Mouse (Mus musculus): Measurements from ENCODE around the gene Tenm3. TPM values are rescaled to one million over a fixed set of nuclear protein-coding genes. Genes with fewer than 3 reads are reported as not detected.

The Tenm3 gene
- polyA plus RNA-seq, 2 experiments from 2014 or later: 0.22 TPM; not detected in 1

DNA sequence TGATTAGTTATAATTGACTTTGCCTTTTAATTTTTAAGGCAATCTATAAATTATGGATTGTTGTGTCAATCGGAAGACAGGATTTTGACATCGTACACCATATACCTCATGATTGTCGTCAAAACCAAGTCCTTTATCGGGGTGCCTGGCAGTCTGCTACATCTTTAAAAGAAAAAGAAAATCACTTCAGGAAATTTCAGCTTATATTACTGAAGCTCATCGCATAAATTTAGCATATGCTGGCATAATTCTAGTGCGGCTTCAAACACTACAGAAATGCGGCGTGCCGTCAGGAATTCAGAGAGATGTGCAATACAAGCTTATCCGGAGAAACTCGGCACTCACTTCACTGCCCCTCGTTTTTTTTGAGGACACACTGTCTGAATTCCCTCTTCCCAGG, 332.2 kb downstream of the Tenm3 start:
- no peak for ATAC-seq

DNA sequence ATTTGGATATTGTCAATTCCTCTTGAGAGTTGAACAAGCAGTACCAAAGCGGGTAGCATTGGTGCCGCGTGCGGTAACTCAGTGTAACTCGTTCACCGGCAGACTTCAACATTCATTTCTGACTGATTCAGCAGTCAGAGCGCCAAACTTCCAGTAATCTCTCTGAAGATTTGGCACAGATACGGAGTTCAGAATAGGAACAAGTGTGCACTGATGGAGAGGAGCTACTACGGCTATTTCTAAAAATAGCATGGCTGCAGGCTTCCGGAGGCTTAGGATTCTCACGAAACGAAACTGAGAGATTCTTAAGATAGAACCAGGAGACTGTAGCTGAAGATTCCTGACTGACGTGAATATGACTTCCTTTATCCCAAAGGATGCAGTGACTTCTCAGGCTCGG, 332.6 kb downstream of the Tenm3 start:
- ATAC-seq: no peak

DNA sequence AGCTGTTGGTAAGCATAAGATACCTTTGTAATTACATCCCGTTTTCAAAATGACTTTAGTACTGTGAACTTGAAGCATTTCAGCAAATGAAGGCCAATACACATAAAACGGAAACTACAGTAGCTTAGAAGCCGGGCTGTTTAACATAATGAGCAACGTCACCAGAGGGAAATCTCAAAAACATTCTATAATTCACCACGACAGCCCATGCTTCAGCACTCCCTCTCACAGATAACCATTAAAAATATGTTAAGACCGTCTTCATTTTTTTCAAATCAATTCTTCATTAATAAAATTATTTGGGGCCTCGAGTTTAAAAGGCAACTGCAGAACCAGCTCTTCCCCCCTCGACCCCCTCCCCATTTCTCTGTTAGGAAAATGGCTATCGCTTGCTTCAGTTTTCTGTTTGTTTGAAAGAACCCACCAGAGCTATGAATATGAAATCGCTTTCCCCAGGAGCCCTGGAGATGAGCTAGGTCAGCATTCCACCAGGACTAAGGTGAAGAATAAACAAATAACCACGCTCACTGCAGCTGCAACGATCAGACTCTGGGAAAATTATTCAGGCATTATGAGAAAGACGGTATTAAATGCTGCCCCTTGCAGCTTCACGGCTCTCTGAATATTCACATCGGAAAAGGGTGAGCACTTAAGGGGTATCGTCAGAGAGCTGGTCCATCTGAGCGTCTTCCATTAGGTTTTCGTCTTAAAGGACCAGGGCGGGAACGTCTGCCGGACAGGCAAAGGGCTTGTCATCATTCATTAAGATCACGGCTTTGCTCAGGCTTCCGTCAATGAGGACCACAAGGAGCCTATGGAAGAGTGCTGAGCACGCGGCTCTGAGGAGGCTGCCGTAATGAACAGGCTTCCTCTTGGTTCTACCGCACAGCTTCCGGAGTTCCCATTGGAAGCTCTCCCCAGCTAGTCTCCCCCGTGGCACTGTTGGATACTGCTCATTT, 334.8 kb downstream of the Tenm3 start:
- ATAC-seq: no peak

DNA sequence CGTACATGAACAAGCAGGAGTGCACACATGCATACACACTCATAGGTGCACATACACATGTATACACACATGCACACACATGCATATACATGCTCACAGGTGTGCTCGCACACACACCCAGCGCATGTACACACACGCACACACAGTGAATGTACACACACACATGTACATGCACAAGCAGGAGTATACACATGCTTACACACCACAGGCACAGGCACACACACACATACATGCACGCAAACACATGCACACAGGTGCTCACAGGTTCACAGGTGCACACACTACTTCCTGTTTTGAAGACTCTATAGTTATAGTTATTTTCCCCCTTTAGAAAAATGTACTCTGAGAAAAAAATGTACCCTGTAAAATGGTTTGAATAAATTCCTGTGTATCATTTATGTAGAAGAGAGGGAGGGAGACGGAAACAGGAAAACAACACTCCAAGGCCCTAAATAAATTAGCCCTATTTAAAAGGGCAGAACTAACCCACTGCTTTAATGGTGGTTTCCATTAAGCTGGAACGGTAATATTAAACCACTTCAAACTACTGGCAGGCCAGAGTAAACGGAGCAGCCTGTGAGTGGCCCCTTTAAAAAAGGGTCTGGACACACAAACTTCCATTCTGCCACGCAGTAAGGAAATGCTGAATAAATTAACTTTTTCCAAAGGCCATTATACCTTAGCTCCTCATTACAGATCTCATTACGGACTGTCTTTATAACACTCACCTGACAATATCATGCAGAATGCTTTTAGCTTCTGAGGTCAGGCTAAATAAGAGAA, 335.8 kb downstream of the Tenm3 start:
- no peak for ATAC-seq

DNA sequence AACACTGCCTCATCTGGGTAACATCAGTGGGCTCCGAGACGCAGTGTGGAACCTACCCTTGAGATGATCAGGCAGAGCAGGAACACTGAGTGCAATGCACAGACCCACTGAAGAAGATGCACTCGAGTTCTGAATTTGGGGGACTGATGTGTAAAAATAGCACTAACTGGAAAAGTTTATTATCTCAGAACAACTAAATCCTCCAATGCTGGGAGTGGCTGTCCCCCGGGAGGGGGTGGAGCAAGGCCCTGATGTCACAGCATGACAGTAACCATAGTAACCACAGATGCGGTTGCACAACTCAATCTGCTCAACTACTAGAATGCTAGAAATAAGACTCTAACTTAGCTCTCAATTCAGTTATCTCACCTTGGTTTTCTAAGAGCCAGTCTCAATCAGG, 351.3 kb downstream of the Tenm3 start:
- no peak for ATAC-seq

DNA sequence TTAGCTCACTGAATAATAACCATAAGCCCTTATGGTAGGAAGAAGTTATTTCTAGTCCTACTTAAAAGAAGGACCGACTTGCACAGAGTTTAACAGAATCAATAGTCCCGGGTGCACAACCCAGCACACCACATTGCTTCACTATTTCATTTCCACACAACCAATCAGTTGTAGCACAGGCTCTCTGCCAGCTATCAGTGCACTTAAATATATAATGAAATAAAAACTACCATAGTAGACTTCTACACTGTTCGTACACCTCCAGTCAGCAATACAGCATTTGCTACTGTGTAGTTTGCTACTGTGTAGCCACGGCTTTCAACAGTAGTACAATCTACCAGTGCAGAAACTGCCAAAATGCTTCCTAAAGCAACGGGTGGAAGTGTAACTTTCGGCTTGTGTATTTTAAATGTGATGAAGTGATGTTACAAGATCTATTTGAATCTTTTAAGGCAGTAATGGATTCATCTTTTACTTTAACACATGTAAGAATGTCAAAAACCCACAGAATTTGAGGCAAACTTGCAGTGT, 353.1 kb downstream of the Tenm3 start:
- no peak for ATAC-seq

DNA sequence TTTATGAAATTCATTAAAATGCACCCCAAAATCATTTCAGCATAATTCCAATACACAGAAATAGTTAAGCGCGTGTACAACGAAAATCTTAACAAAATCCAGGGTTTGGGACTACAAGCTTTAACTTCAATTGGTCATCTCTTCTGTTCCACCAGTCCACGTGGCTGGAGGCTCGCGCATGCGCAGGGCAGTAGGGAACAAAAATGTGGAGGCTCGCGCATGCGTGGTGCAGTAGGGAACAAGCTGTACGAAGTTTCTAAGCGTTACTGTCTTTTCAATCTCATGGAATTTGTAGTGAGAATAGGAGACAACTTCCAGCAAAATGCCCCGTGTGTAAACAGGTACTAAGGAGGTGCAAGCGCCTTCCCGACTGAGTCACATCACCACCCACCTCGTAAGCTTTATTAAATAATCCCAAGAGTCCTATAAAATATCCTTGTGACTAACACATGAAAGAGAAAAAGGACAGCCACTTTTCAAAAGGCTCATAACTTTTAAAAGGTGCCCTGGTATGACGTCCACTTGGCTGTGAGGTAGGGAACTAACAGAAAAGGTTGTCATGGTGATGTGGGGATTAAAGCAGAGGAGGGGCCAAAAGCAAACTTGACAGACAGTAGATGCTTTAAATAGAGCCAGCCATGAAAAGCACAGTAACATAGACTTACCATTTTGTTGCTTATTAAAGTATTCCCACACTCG, 353.7 kb downstream of the Tenm3 start:
- ATAC-seq: no peak

DNA sequence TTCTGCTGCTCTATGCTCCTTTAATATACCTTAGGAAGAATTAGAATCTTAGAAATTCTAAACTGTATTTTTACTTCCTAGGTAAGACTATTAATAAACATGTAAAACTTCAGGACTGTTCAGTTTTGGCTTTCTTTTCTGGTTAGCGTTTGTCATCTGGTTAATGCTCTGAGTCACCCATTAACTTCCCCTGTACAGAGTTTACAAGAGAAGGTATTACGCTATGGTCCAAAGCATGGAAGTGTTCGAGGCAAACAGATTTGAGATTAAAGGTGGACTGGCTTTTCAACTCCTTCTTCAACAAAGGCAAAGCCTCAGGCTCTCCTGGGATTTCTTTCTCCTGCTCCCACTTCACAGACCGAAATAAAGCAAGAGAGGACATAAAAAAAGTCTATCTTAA, 354.3 kb downstream of the Tenm3 start:
- no peak for ATAC-seq

DNA sequence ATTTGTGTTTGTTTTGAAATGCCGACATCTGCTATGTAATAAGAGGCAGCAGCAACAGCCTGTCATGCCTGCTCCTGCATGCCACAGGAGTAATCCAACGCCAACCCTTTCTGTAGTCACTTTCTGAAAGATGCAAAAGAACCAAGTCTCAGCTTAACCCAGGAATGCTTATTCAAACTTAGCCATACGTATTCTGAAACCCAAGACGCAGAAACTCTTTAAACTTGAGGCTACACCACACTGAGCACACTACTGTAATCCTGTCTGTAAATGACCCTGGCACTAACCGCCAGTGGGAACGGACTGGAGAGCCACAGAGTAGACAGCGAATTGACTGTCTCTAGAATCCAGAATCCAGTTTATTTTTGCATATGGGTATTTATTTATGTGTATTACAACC, 354.9 kb downstream of the Tenm3 start:
- no peak for ATAC-seq

DNA sequence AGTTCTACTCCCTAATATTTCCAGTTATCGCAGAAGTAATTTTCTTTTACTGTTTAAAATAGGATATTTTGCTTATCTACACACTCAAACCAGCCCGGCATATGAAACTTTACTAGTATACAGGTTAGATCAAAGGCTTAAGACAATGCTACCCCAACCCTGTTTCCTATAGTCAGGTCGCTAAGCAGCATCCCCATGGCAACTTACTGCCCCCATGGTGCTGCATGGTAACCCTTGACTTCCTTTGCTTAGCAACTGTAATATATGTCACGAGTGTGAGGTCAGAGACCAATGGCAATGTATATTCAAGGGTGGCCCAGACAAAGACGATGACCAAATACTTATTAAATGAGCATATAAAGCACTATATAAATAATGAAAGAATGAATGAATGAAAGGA, 359.6 kb downstream of the Tenm3 start:
- no peak for ATAC-seq

DNA sequence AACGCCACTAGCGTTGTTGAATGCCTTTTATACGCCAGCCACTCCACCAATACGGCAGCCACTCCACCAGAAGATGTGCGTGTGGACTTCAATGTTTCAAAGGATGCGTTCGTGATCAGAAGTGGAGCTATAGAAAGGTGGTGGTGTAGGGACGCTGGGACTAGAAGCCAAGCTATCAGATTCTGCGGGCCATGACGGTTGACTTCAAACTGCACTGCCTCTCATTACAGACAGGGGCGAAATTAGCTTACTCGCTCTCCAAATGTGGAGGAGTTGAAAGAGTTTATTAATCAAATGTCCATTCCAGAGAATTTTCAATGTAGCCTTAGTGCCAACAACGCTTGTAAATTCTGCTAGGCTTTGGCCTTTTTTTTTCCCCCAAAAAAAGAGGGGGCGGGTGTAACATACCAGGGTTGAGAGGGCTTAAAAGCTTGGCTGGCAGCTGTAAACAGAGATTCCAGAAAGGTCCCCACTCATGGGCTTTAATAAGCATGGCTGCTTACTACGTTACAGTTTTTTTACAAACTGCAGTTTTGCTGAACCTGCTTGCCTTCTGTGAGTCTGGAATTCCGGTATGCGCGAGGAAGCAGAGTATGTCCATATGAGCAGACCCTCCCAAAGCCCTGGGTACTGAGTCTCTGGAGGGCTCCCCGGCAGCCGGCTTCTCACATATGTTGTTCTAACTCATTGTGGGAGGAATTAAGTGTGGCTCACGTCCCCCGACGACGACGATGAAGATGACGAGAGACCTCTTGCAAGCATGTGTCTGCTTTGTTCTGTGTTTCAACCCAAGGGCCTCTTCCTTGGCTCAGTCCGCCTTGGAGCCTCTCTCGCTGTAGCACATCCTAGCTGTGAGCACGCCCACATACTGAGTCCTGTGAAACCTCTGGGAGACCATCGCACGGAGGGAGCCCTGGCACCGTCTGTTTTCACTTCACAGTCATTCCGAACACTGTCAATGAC, 361.8 kb downstream of the Tenm3 start:
- ATAC-seq: no peak

DNA sequence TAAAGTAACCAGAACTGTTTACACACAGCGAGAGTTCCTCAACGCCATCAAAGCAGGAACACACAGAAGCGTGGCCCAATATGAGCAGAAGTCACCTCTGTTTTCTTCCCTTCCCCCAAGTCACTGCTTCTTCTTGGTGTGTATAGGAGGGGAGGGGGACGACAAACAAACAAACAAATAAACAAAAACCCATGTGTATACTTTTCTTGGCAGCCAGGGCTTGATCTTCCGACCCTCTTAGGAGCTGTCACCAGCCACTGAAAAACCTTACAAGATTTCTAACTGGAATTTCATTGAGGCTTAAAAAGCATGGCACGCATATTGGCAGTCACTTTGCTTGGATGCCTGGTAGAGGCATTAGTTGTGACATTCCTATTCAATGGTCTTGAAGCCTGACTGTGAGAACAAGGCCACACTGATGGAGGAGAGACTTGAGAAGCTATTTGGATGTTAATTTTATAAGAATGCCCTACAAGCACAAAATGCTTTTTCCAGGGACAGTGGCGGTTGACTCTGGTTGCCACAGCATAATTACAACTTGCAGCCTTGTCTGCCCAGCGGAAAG, 366.3 kb downstream of the Tenm3 start:
- no peak for ATAC-seq

DNA sequence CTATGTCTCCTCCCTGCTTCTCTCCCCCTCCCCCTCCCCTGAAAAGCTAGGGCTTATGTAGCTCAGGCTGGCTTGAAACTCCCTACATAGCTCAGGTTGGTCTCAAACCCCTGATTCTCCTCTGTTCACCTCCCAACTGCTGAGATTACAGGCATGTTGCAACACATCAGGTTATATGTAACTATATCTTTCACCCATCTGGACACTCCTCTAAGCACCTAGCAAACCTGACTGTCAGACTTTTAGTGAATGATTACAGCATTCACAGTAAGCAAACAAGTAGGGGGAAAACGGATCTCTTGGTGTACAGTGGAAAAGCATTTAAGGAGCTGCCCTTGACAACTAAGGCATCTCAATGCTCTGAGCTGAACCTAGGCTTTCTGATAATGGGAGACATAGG, 366.9 kb downstream of the Tenm3 start:
- no peak for ATAC-seq

DNA sequence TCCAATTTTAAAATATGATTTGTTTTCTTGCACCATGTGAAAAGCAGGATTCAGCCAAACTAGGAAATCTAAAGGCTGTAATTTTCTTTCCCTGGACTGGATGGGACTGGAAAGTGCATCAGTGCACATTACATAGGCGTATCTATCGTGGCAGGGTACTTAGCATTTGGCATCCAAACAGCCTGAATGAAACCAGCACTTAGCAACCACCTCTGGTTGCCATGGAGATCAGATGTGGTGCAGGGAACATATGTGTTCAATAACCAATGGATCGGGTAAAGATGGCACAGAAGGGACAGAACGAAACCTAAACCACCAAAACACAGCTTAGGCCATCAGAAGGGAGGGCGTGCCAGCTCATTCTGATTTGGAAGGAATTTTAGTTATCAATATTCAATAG, 376.1 kb downstream of the Tenm3 start:
- ATAC-seq: no peak

DNA sequence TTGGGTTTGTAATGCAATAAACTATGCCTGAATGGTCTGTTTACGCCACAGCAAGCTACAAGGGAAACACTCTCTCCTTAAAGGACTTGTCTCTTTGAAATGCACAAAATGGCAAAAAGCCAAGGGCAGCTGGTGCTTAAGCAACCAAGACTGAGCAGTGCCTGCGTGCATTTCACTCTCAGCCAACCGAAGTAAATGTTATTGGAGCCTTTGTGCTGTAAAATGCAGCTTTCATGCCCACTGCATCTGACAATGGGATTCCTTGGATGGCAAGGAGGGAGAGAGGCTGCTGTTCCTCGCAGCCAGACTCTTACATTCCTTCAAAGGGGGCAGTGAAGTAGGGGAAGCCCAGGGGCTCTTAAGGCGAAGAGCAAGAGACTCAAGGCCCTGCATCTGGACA, 385.4 kb downstream of the Tenm3 start:
- ATAC-seq: no peak

DNA sequence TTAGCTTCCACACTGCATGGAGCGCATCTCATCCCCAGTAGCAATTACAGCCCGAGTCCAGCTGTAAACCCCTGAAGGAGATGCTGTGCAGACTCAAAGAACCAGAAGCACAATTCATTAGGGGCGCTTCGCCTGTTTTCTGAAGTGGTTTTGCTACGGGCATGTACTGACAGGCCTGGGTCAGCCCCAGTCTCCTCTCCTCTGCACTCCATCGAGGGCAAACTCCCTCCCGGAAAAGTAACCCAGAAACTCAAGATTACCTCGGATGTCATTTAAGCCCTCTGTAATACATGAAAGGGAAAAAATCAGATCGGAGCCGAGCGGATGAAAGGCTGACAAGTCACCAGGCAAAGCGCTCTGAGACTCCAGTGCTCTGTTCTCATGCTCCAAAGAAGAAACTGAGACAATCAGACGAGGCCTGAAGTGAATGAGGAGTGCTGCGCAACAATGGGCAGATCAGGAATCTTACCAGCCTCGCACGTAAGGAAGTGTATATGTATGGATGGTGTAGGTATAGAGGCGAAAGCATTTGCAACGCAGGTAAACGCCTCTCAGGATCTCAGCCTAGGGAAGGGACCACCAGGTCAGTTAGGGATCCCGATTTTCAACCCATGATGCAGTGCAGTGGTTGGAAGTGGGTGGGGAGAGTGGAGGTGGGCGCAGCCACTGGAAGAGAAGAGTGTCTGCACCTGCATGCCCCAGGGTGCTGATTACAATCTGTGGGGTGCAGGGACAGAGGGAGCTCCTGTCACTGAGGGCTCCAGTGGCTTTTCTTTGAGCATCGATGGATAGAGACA, 387.2 kb downstream of the Tenm3 start:
- no peak for ATAC-seq

DNA sequence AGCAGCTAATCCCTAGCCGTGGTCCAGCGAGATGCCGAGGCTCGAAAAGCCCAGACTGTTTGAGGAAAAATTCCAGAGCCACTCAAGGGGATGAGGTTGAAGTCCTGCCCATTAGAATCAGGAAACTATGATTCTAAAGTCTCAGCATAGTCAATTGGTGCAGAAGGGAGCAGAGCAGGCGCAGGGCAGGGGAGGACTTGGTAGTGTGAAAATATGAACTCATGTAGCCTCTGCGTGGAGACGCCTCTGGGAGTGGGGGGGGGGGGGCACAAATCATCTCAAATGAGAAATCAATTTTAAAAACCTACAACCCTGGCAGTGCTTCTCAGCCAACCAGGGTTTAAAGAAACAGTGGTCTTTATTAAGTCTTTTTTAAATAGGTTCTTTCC, 392.5 kb downstream of the Tenm3 start:
- no peak for ATAC-seq

DNA sequence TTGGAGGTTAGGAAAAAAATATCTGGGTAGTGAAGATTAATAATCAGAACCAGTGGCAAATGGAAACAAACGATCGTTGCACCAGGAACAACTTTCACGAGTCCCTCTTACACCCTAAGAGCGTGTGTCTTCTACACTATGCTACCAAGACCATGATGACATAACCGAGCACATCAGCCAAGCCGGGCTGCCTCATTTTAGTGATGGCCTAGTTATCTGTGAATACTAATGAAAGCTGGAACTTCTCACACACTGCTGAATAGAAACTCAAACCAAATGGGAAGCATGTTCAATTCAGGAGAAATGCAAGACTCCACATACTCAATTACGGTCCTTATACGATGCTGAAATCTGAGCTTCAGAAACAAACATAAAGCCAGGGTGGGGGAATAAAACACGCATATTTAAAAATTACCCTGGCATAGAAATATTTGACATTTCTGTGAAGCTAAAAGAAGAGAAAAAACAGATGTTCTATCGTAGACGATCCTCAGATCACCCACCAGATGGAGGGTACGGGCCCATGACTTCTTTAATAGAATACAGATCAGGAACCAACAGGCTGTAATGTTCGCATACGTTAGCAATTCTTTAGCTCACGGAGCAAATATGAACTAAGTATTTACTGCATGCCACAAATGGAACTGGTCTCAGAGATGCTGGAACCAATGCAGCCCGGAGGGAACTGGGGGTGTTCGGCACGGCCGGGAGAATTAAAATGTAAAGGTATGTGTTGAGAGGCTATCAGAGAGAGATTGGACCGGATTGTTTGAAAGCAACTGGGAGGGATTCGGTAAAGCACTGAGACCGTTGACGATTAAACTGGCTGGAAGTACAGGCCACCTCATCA, 393.1 kb downstream of the Tenm3 start:
- no peak for ATAC-seq

DNA sequence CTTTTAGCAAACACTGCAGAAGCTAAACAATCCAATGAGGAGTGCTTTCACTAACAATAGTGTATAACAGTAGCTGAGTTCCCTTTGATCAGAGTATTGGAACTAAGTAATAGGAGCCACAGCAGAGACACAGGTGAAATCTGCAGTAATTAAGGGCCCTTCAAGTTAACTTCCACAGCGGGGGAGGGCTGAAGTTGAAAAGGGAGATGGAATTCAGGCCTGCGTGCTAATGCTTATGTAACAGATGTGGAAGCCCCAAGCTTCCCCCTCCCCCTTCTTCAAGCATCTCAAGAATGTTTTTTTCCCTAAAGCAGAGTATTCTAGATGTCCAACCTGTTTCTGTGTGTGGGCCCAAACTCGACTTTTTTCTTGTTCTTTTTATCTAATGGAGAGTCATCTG, 394.1 kb downstream of the Tenm3 start:
- ATAC-seq: no peak

DNA sequence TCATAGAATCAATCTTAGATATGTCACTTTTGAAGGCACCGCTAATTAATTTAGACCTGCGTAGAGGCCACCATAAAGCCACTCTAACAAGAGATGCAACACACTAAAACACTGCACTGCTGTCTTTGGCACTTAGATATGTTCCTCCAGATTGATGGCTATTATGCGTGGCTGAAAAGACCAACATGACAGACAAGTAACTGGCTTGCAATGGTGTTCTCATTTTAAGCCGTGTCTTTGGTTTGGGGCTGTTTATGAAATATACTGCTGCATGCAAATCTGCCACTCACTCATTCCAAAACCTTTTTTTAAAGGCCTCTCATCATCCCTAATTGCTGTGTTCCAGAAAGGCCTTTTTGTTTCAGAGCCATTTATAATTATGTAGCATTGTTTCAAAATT, 398.1 kb downstream of the Tenm3 start:
- ATAC-seq: no peak

All from CD4-positive, CD25-positive, alpha-beta regulatory T cell, adult 4 months (primary cell).